Mouse (Mus musculus) lung, postnatal 0 days (tissue): ENCODE results near the gene Angptl4. TPM values are rescaled to one million over a fixed set of nuclear protein-coding genes. Genes with fewer than 3 reads are reported as not detected.
"Not testable (repeated sequence)": the region's sequence is repeated elsewhere in the genome, so short reads cannot be mapped to it uniquely, and the experiment has no call there.

Experiments
- ATAC-seq: fragments of 200-750 bp; cut with Nextera tagmentation; 2 replicates; pipeline ENCODE4 v1.8.0; 2017; ENCODE audit warnings: moderate library complexity
- DNase-seq: peaks from one replicate; pipeline ENCODE4 v3.0.0-alpha.2; 2016; ENCODE audit warnings: low spot score
- H3K27ac ChIP-seq: fragments of 300-500 bp; sonication (generic); 2 replicates; pipeline ENCODE4 v1.5.1; 2014; ENCODE audit warnings: antibody characterized with exemption, mild to moderate bottlenecking, low read length, mixed read lengths
- H3K27me3 ChIP-seq: fragments of 300-500 bp; sonication (generic); replicated peaks from 2 replicates; pipeline ENCODE4 v1.6.1; 2014; ENCODE audit warnings: low read length, mixed read lengths; ENCODE audit not compliant: insufficient read depth
- H3K36me3 ChIP-seq: fragments of 300-500 bp; sonication (generic); 2 replicates; pipeline ENCODE4 v1.6.1; 2014; ENCODE audit warnings: low read length, mixed read lengths; ENCODE audit not compliant: insufficient read depth
- H3K4me1 ChIP-seq: fragments of 300-500 bp; sonication (generic); 2 replicates; pipeline ENCODE4 v1.6.1; 2014; ENCODE audit warnings: antibody characterized with exemption, low read depth, low read length, mixed read lengths; ENCODE audit not compliant: insufficient read depth
- H3K4me2 ChIP-seq: fragments of 300-500 bp; sonication (generic); replicated peaks from 2 replicates; pipeline ENCODE4 v1.6.1; 2014; ENCODE audit warnings: low read depth, mild to moderate bottlenecking, low read length, moderate library complexity, mixed read lengths
- H3K4me3 ChIP-seq: fragments of 300-500 bp; sonication (generic); 2 replicates; pipeline ENCODE4 v1.5.1; 2014; ENCODE audit warnings: low read depth, low read length
- H3K9ac ChIP-seq: fragments of 300-500 bp; sonication (generic); replicated peaks from 2 replicates; pipeline ENCODE4 v1.6.1; 2014; ENCODE audit warnings: low read depth, mild to moderate bottlenecking
- H3K9me3 ChIP-seq: fragments of 300-500 bp; sonication (generic); 2 replicates; pipeline ENCODE4 v1.6.1; 2016; ENCODE audit warnings: low read length, mixed read lengths
- CTCF ChIP-seq: IDR thresholded peaks from 2 replicates; pipeline ENCODE4 v1.5.1; 2016; ENCODE audit warnings: antibody characterized with exemption, mild to moderate bottlenecking
- EP300 ChIP-seq: IDR thresholded peaks from 2 replicates; pipeline ENCODE4 v1.6.1; 2016; ENCODE audit warnings: antibody characterized with exemption, mild to moderate bottlenecking, control low read depth
- whole genome bisulfite sequencing: fragments of 180-500 bp; shearing (Covaris S2); extraction: QIAGEN DNeasy Blood & Tissue Kit; methylation state at CpG from one replicate; pipeline ENCODE4 v1.1.7; 2014; 5-methylcytosine and 5-hydroxymethylcytosine counted together
- polyA plus RNA-seq: library from polyadenylated mRNA; unstranded; fragments of >200 nt; fragmentation: Nextera tagmentation; extraction: Ambion mirVana; gene quantifications from 2 replicates; pipeline ENCODE4 v1.2.1, GENCODE M21; 2015

Gene Angptl4
- polyA plus RNA-seq, 1 experiment from 2014 or later, result 125 TPM

DNA sequence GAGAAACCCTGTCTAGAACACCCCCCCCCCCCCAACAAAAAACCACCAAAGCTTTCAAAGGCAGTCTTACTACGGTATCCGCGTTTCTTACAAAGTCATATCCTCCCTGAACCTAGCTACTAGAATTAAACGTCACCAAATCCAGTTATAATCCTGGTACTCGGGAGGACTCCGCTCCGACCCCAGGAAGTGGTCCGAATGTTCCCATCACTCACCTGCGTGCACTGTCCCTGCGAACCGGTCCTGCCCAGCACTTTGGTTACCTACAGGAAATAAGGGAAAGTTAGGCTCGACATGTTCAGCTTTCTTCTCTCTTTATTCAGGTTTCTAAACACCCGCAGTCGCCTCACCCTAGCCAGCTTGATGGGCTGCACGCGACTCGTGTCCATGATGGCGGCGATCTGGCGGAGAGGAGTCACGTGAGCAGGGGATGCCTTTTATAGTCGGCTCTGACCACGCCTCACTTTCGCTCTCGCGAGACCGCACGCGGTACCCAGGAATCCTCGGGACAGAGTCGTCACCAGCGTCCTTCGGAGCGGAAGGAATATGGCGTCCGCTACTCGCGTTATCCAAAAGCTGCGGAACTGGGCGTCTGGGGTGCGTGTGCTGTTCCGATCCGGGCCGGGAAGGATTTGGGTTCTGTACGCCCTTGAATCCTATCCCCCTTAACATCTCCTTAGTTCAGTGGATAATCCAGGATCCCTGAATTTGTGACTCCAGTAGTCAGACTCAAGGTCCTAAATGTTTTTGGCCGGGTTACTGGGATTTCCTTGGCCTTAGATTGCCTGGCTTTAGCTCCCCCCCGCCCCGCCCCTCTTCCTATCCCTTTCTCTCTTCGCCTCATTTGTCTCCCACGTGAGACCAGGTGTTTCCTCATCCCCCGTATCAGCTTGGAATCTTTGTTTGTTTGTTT, 42.7 kb upstream of the Angptl4 start, which contains the start of the genes Rps28 and Ndufa7:
TSS of gene Rps28 (minus strand) at position 479 of the 913 bp plus-strand sequence.
TSS of gene Ndufa7 (plus strand) at position 489 of the 913 bp plus-strand sequence.
- Histone ChIP-seq H3K4me1 (peaks cover 21% of the 10 kb centered on the region), H3K36me3 (peaks cover 14% of the 10 kb centered on the region; the same call in 1 of the 2 replicates), H3K4me3 (peak within 1 kb of the TSS; percentile 69), H3K9ac (peak within 1 kb of the TSS; percentile 75), H3K27ac (peak within 1 kb of the TSS; percentile 90), H3K27me3 (no peaks in the 10 kb centered on the region), H3K4me2 (peak within 1 kb of the TSS; percentile 61), H3K9me3 (no peaks in the 10 kb centered on the region)
- TF ChIP-seq EP300 (peak; percentile 88), CTCF (no peak)
- DNase-seq, result peak; percentile 98
- peak; percentile 92 for ATAC-seq
- WGBS, result 1% methylated on average over 51 of the region's 51 CpGs

DNA sequence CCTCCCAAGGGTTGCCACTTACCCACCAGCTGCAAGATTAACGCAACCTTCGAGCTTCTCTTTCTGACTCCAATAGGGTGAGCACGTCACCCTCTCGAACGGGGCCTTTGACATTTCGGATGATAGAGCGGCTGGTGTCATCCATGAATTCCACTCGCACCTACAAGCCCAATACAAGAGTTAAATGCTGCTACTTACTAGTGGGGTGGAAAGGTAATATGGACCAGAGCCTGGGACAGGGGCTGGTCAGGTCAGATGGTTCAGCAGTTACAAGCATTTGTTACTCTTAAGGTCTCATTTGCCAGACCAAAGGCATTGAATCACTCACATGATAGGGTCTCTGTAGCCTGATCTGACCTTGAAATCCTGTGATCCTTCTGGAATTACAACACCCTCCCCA, 41.5 kb upstream of the Angptl4 start:
- Histone ChIP-seq H3K4me2 (peak overlapping the region; percentile 61), H3K4me1 (peaks cover 16% of the 10 kb centered on the region; the same call in 1 of the 2 replicates), H3K4me3 (peak overlapping the region; percentile 69), H3K36me3 (peaks cover 21% of the 10 kb centered on the region; the same call in 1 of the 2 replicates), H3K9ac (peak overlapping the region; percentile 75; the same call in 1 of the 2 replicates)
- H3K9me3 ChIP-seq, DNase-seq, H3K27me3 ChIP-seq, ATAC-seq, H3K27ac ChIP-seq: not testable (repeated sequence)
- 67% methylated on average over 8 of the region's 8 CpGs for WGBS

DNA sequence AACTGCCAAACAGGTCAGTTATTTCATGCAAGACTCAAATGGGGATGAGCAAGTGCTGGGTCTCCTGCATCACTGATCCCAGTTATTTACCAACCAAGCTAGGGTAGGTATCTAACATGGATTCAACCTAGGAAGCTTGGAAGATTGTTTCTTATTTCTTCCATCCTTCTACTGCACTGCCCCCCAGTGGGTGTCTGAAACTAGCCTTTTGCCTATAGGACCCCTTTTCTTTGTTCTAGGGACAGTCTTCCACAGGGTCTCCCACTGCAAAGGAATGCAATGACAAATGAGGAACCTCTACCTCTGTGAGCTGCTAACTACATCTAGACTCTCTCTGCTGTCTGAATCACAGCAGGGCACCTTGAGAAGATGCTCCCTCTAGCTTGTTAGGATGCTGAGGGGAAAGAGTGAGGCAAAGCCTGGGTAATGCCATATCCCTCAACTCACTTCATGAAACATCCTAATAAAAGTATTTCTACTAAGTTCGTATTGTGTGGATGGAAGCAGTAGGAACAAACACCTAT, 40.9 kb upstream of the Angptl4 start:
- Histone ChIP-seq H3K36me3 (peaks cover 22% of the 10 kb centered on the region; the same call in 1 of the 2 replicates), H3K27ac (no peak overlapping the region), H3K9me3 (no peaks in the 10 kb centered on the region), H3K4me1 (peaks cover 21% of the 10 kb centered on the region; the same call in 1 of the 2 replicates), H3K9ac (no peak overlapping the region), H3K4me3 (no peak overlapping the region), H3K27me3 (no peaks in the 10 kb centered on the region), H3K4me2 (no peak overlapping the region)
- TF ChIP-seq EP300 (no peak), CTCF (peak; percentile 50)
- DNase-seq (no peak), ATAC-seq (no peak)
- WGBS, result 68% methylated on average over 1 of the region's 1 CpGs

DNA sequence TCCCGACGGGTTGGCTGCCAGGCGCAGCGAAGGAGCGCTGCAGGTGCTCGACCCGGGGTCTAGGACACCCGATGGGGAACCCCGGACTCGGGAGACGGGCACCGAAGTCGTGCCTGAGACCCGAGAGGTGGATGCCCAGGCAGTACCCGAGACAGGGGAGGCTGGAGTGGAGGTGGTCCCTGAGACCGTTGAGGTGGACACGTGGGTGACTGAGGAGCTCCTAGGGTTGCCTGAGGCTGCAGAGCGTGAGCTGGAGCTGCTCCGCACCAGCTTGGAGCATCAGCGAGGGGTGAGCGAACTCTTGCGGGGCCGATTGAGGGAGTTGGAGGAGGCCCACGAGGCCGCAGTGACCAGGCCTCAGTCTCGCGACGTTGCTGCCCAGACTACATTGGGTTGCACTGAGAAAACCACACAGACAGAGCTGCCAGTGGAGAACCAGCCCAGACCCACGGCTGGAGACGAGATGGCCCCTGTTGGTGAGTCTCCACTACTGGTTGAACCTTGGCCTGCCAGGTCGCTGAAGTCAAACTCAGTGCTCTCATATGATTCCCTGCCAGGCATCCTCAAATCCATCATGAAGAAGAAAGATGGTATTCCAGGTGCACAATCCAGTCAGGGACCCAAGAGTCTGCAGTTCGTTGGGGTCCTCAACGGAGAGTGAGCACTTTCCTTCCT, 36.5 kb upstream of the Angptl4 start:
- 20% methylated on average over 33 of the region's 33 CpGs for WGBS
- DNase-seq (peak; percentile 43), ATAC-seq (peak; percentile 2; the same call in 1 of the 2 replicates)
- Histone ChIP-seq H3K9me3 (no peaks in the 10 kb centered on the region), H3K36me3 (peaks cover 22% of the 10 kb centered on the region; the same call in 1 of the 2 replicates), H3K4me2 (peak overlapping the region; percentile 76), H3K4me1 (peaks cover 23% of the 10 kb centered on the region; the same call in 1 of the 2 replicates), H3K27me3 (no peaks in the 10 kb centered on the region), H3K9ac (peak overlapping the region; percentile 51), H3K4me3 (peak overlapping the region; percentile 45), H3K27ac (peak overlapping the region; percentile 94)
- no peak for TF ChIP-seq EP300
- TF ChIP-seq CTCF, result no peak; the same call in 1 of the 2 replicates

DNA sequence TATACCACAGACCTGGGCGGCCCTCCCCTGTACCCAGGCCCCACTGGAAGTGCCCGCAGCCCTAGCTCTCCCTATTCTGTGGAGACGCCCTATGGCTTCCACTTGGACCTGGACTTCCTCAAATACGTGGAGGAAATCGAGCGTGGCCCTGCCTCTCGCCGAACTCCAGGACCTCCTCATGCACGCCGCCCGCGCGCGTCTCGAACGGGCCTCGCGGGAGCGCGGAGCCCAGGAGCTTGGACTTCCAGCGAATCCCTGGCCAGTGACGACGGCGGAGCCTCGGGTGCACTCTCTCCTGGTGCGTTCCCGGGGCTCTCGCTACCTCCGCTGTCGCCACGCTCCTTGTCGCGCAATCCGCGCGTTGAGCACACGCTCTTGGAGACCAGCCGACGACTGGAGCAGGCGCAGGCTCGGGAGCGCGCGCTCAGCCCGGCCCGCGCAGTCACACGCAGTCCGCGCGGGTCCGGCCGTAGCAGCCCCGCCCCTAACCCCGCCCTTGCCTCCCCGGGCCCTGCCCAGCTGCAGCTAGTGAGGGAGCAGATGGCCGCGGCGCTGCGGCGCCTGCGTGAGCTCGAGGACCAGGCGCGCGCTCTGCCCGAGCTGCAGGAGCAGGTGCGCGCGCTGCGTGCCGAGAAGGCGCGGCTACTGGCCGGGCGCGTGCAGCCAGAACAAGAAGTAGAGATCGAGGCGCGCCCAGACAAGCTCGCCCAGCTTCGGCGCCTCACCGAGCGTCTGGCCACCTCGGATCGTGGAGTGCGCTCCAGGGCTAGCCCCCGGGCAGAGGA, 35.7 kb upstream of the Angptl4 start:
- Histone ChIP-seq H3K4me3 (peak overlapping the region; percentile 45), H3K4me1 (peaks cover 28% of the 10 kb centered on the region; the same call in 1 of the 2 replicates), H3K9me3 (no peaks in the 10 kb centered on the region), H3K27me3 (no peaks in the 10 kb centered on the region), H3K27ac (peak overlapping the region; percentile 94), H3K9ac (peak overlapping the region; percentile 51), H3K4me2 (peak overlapping the region; percentile 76), H3K36me3 (peaks cover 18% of the 10 kb centered on the region; the same call in 1 of the 2 replicates)
- under 1% methylated on average over 86 of the region's 89 CpGs for WGBS
- TF ChIP-seq CTCF, result no peak
- no peak for TF ChIP-seq EP300
- ATAC-seq, result peak; percentile 95
- peak; percentile 98 for DNase-seq
